ENCODE assay signal across 8 mouse cellular contexts in the genomic region with DNA sequence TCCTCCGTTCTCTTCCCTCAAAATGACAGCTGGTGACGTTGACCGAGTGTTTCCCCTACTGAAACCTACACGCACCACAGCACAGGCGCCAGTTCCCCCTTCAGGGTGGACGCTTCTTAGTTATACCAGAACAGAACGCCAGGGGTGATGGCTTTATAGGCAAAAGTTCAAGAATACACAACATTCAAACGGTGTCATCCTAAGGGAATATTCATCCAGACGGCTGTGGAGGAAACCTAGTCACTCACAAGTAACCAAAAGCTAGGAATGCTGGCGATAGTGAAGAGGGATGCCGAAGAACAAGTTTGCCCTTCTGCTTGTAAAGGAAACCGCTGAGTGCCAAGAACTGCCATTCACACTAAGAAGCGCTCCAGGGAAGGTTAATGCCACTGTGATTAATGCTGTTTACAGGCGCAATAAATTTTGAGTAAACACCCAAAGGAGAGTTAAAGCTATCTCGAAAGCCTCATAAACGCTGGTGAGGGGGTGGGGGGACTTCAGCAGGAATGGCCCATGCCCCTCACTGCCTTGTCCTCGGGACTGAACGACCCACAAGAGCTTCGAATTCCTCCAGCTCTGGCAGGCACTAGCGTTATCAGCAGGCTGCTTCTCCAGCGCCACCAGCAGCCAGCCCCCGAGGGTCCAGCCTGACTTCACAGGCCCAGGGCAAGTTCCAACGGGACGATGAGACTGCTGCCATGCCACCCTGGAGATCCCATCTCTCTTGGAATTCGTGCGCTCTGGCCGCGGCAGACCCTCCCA. TPM values are rescaled to one million over a fixed set of nuclear protein-coding genes. Genes with fewer than 3 reads are reported as not detected.
DNase-seq lines count a peak whose midpoint lies in the region; ATAC-seq and TF ChIP-seq lines count a peak whose summit lies in the region.

No protein-coding gene starts in this region.

- peak overlapping the region; percentile 97 for H3K27ac ChIP-seq in heart, adult 2 months
- H3K27ac ChIP-seq in kidney, embryonic 14.5 days (ENCODE audit: low read depth, low read length) = peak overlapping the region; percentile 92; the same call in 1 of the 2 replicates

- no peaks in the 10 kb centered on the region for H3K79me2 ChIP-seq in heart, adult 2 months (replicated peaks; ENCODE audit: control insufficient read depth, insufficient read depth, low read length)

- TF ChIP-seq EP300 in heart, adult 2 months (IDR thresholded peaks at IDR 0.05; ENCODE audit: insufficient read depth, low read depth, low read length) = 0 out of 2 replicates have a peak, but pooled peaks have one; percentile 20

- peak overlapping the region; percentile 74 for H3K4me3 ChIP-seq in heart, adult 2 months
- H3K4me3 ChIP-seq in kidney, embryonic 14.5 days (ENCODE audit: low read length) = peak overlapping the region; percentile 61

- 3% methylated on average over 28 of the region's 28 CpGs for WGBS in heart, adult 2 months
- WGBS in kidney, embryonic 14.5 days = under 1% methylated on average over 28 of the region's 28 CpGs

- DNase-seq in 3134 (ENCODE audit: extremely low read depth, insufficient read length, low spot score) = peak; percentile 58
- DNase-seq in Muller cell, postnatal 12 days (ENCODE audit: inconsistent ontology term) = peak; percentile 70
- DNase-seq in cerebellum, postnatal 36 days = peak; percentile 25 to 31
- peak; percentile 53 to 65 for DNase-seq in heart, adult 2 months
- DNase-seq in lung, postnatal 25 days (ENCODE audit: low spot score) = peak; percentile 41
- peak; percentile 50 for DNase-seq in retina, postnatal 1 day
- no peak for DNase-seq in layer of hippocampus, adult 9-11 months

- H3K4me1 ChIP-seq in heart, adult 2 months (ENCODE audit: control insufficient read depth, insufficient read depth, low read length) = peaks cover 3% of the 10 kb centered on the region
- 0 out of 2 replicates have a peak, but pooled peaks cover 5% of the 10 kb centered on the region for H3K4me1 ChIP-seq in kidney, embryonic 14.5 days (ENCODE audit: control insufficient read depth, insufficient read depth, low read length)

- no peaks in the 10 kb centered on the region for H3K27me3 ChIP-seq in heart, adult 2 months (ENCODE audit: control insufficient read depth, insufficient read depth, low read length)
- no peaks in the 10 kb centered on the region for H3K27me3 ChIP-seq in kidney, embryonic 14.5 days (ENCODE audit: control insufficient read depth, insufficient read depth, low read length)

- peak; percentile 44 for TF ChIP-seq CTCF in heart, adult 2 months (IDR thresholded peaks at IDR 0.05)

- intact Hi-C loops in heart, adult 2 months (cut with DNase I) = loop anchor here (5.0 kb wide), 1 partner anchor 175 kb away; no protein-coding TSS in a partner anchor

- H3K4me2 ChIP-seq in kidney, embryonic 14.5 days (replicated peaks; ENCODE audit: low read depth, low read length) = peak overlapping the region; percentile 55

- no peak for TF ChIP-seq POLR2A in heart, adult 2 months (IDR thresholded peaks at IDR 0.05; ENCODE audit: insufficient read depth, low read depth, low read length)

- H3K9ac ChIP-seq in heart, adult 2 months (ENCODE audit: low read depth, low read length) = peak overlapping the region; percentile 85
- H3K9ac ChIP-seq in kidney, embryonic 14.5 days (ENCODE audit: low read depth, low read length) = peak overlapping the region; percentile 73

- no peaks in the 10 kb centered on the region for H3K9me3 ChIP-seq in kidney, embryonic 14.5 days (ENCODE audit: control insufficient read depth, low read length)

- peak; percentile 0; the same call in 1 of the 2 replicates for ATAC-seq in kidney, embryonic 14.5 days (ENCODE audit: low FRiP score, low TSS enrichment)

- H3K36me3 ChIP-seq in heart, adult 2 months (ENCODE audit: control insufficient read depth, insufficient read depth, low read length) = no peaks in the 10 kb centered on the region
- H3K36me3 ChIP-seq in kidney, embryonic 14.5 days (ENCODE audit: control insufficient read depth, insufficient read depth, low read length) = no peaks in the 10 kb centered on the region

RNA-seq across cellular contexts. Expression of a gene that starts 2.0 kb away (rescaled TPM):
- total RNA-seq in heart, adult 2 months (2021) = 10 to 100 TPM; 61.8 to 68.1 TPM
- 18.8 and 33.4 TPM in 2 replicates for polyA plus RNA-seq in heart, adult 2 months (2012; rRNA removed)
- polyA plus RNA-seq in kidney, embryonic 14.5 days (2014; fragmentation: Nextera tagmentation; extraction: Ambion mirVana) = 46.2 and 91.4 TPM in 2 replicates
